Mouse (Mus musculus) midbrain, embryonic 12.5 days (tissue): ENCODE results near the gene Grwd1. TPM values are rescaled to one million over a fixed set of nuclear protein-coding genes. Genes with fewer than 3 reads are reported as not detected.
"Not testable (repeated sequence)": the region's sequence is repeated elsewhere in the genome, so short reads cannot be mapped to it uniquely, and the experiment has no call there.

Experiments
- ATAC-seq: fragments of 200-750 bp; cut with Nextera tagmentation; 2 replicates; pipeline ENCODE4 v1.8.0; 2017; ENCODE audit warnings: low read depth, moderate TSS enrichment, moderate library complexity; ENCODE audit not compliant: low FRiP score
- H3K27ac ChIP-seq: fragments of 300-500 bp; sonication (generic); replicated peaks from 2 replicates; pipeline ENCODE4 v1.5.1; 2016; ENCODE audit warnings: mild to moderate bottlenecking
- H3K27me3 ChIP-seq: fragments of 300-500 bp; sonication (generic); 2 replicates; pipeline ENCODE4 v1.6.1; 2016; ENCODE audit warnings: mild to moderate bottlenecking
- H3K36me3 ChIP-seq: fragments of 300-500 bp; sonication (generic); 2 replicates; pipeline ENCODE4 v1.6.1; 2016
- H3K4me1 ChIP-seq: fragments of 300-500 bp; sonication (generic); 2 replicates; pipeline ENCODE4 v1.6.1; 2016
- H3K4me2 ChIP-seq: fragments of 300-500 bp; sonication (generic); replicated peaks from 2 replicates; pipeline ENCODE4 v1.6.1; 2016; ENCODE audit warnings: mild to moderate bottlenecking, moderate library complexity
- H3K4me3 ChIP-seq: fragments of 300-500 bp; sonication (generic); 2 replicates; pipeline ENCODE4 v1.5.1; 2016; ENCODE audit warnings: mild to moderate bottlenecking
- H3K9ac ChIP-seq: fragments of 300-500 bp; sonication (generic); replicated peaks from 2 replicates; pipeline ENCODE4 v1.6.1; 2016; ENCODE audit warnings: mild to moderate bottlenecking, moderate library complexity
- H3K9me3 ChIP-seq: fragments of 300-500 bp; sonication (generic); 2 replicates; pipeline ENCODE4 v1.6.1; 2016; ENCODE audit warnings: mild to moderate bottlenecking
- WGBS: fragments of 180-500 bp; shearing (Covaris S2); methylation state at CpG from one replicate; pipeline ENCODE4 v1.1.7; 2016; 5-methylcytosine and 5-hydroxymethylcytosine counted together
- polyA plus RNA-seq: library from polyadenylated mRNA; unstranded; fragments of >200 nt; fragmentation: Nextera tagmentation; extraction: Ambion mirVana; gene quantifications from 2 replicates; pipeline ENCODE4 v1.2.1, GENCODE M21; 2016

Gene Grwd1
- polyA plus RNA-seq = 50.1 and 50.2 TPM in 2 replicates

- Histone ChIP-seq H3K27ac (peak within 1 kb of the TSS; percentile 71), H3K4me3 (peak within 1 kb of the TSS; percentile 79), H3K9ac (peak within 1 kb of the TSS; percentile 63), H3K4me1 (peaks cover 32% of the 10 kb centered on the region), H3K27me3 (peaks cover 45% of the 10 kb centered on the region), H3K4me2 (peak within 1 kb of the TSS; percentile 78), H3K9me3 (no peaks in the 10 kb centered on the region), H3K36me3 (peaks cover 32% of the 10 kb centered on the region)
- WGBS = under 1% methylated on average over 35 of the region's 35 CpGs
- ATAC-seq = peak; percentile 89
Measured at GRCm38 (mm10) chr7:45830427-45831127, at the start of gene Grwd1. Gene Grwd1, minus strand, starts transcription at chr7:45830944.

GRCm38 (mm10) chr7:45880531-45880930 is 49.8 kb upstream of the Grwd1 start:
- no peak overlapping the region for H3K9ac ChIP-seq
- H3K27me3 ChIP-seq = no peaks in the 10 kb centered on the region
- H3K4me2 ChIP-seq = no peak overlapping the region
- no peak overlapping the region for H3K4me3 ChIP-seq
- 95% methylated on average over 4 of the region's 4 CpGs for WGBS
- H3K9me3 ChIP-seq = no peaks in the 10 kb centered on the region
- no peak for ATAC-seq
- H3K4me1 ChIP-seq = no peaks in the 10 kb centered on the region
- H3K36me3 ChIP-seq = peaks cover 94% of the 10 kb centered on the region
- no peak overlapping the region for H3K27ac ChIP-seq

- not testable (repeated sequence) for ATAC-seq, H3K9me3 ChIP-seq, H3K4me3 ChIP-seq, H3K9ac ChIP-seq, H3K27me3 ChIP-seq, H3K4me2 ChIP-seq, H3K27ac ChIP-seq
- Histone ChIP-seq H3K36me3 (peaks cover 87% of the 10 kb centered on the region), H3K4me1 (peaks cover 14% of the 10 kb centered on the region)
- 95% methylated on average over 1 of the region's 1 CpGs for WGBS
Measured at GRCm38 (mm10) chr7:45878278-45878677, 47.5 kb upstream of the Grwd1 start, which contains the start of gene Grin2d. Gene Grin2d, minus strand, starts transcription at chr7:45878378.

GRCm38 (mm10) chr7:45876895-45877294 is 46.2 kb upstream of the Grwd1 start:
- H3K27ac ChIP-seq = no peak overlapping the region
- peaks cover 14% of the 10 kb centered on the region for H3K4me1 ChIP-seq
- no peaks in the 10 kb centered on the region for H3K9me3 ChIP-seq
- 95% methylated on average over 7 of the region's 7 CpGs for WGBS
- no peak overlapping the region for H3K4me2 ChIP-seq
- H3K9ac ChIP-seq = no peak overlapping the region
- peaks cover 73% of the 10 kb centered on the region for H3K36me3 ChIP-seq
- peaks cover 4% of the 10 kb centered on the region for H3K27me3 ChIP-seq
- ATAC-seq = no peak
- no peak overlapping the region for H3K4me3 ChIP-seq

GRCm38 (mm10) chr7:45873061-45873947 is 42.6 kb upstream of the Grwd1 start:
- 4% methylated on average over 28 of the region's 28 CpGs for WGBS
- Histone ChIP-seq H3K9me3 (no peaks in the 10 kb centered on the region), H3K36me3 (peaks cover 39% of the 10 kb centered on the region), H3K4me1 (peaks cover 39% of the 10 kb centered on the region), H3K4me2 (peak overlapping the region; percentile 82), H3K27me3 (peaks cover 40% of the 10 kb centered on the region), H3K4me3 (peak overlapping the region; percentile 70), H3K9ac (peak overlapping the region; percentile 97), H3K27ac (peak overlapping the region; percentile 84)
- peak; percentile 50; the same call in 1 of the 2 replicates for ATAC-seq

GRCm38 (mm10) chr7:45872624-45873023 is 41.9 kb upstream of the Grwd1 start, which contains the start of gene Kdelr1:
Gene Kdelr1, plus strand, starts transcription at chr7:45872772.
- Histone ChIP-seq H3K36me3 (peaks cover 34% of the 10 kb centered on the region), H3K27me3 (peaks cover 46% of the 10 kb centered on the region), H3K4me1 (peaks cover 46% of the 10 kb centered on the region), H3K9ac (peak within 1 kb of the TSS; percentile 97), H3K4me2 (peak within 1 kb of the TSS; percentile 82), H3K9me3 (no peaks in the 10 kb centered on the region), H3K4me3 (peak within 1 kb of the TSS; percentile 70), H3K27ac (peak within 1 kb of the TSS; percentile 84)
- ATAC-seq = peak; percentile 64
- WGBS = 1% methylated on average over 12 of the region's 18 CpGs

- Histone ChIP-seq H3K9ac (peak overlapping the region; percentile 58), H3K4me3 (peak overlapping the region; percentile 34), H3K27me3 (peaks cover 63% of the 10 kb centered on the region), H3K27ac (no peak overlapping the region), H3K4me1 (peaks cover 60% of the 10 kb centered on the region), H3K9me3 (no peaks in the 10 kb centered on the region), H3K4me2 (peak overlapping the region; percentile 53), H3K36me3 (peaks cover 14% of the 10 kb centered on the region)
- ATAC-seq = no peak
- 2% methylated on average over 30 of the region's 30 CpGs for WGBS
Measured at GRCm38 (mm10) chr7:45870282-45871058, 39.7 kb upstream of the Grwd1 start.

- Histone ChIP-seq H3K27me3 (peaks cover 63% of the 10 kb centered on the region), H3K4me3 (peak overlapping the region; percentile 34), H3K27ac (no peak overlapping the region)
Measured at GRCm38 (mm10) chr7:45869787-45870186, 39.0 kb upstream of the Grwd1 start.

GRCm38 (mm10) chr7:45869107-45869670 is 38.4 kb upstream of the Grwd1 start:
- no peak for ATAC-seq
- H3K9ac ChIP-seq = no peak overlapping the region
- 14% methylated on average over 8 of the region's 8 CpGs for WGBS
- peak overlapping the region; percentile 34 for H3K4me3 ChIP-seq
- peaks cover 3% of the 10 kb centered on the region; the same call in 1 of the 2 replicates for H3K36me3 ChIP-seq
- H3K4me2 ChIP-seq = peak overlapping the region; percentile 53
- peaks cover 54% of the 10 kb centered on the region for H3K4me1 ChIP-seq
- peaks cover 65% of the 10 kb centered on the region for H3K27me3 ChIP-seq
- H3K27ac ChIP-seq = no peak overlapping the region
- no peaks in the 10 kb centered on the region for H3K9me3 ChIP-seq

More at GRCm38 (mm10) chr7:45869787-45870186, 39.0 kb upstream of the Grwd1 start:
- Histone ChIP-seq H3K4me2 (peak overlapping the region; percentile 53), H3K36me3 (peaks cover 9% of the 10 kb centered on the region; the same call in 1 of the 2 replicates), H3K4me1 (peaks cover 58% of the 10 kb centered on the region), H3K9me3 (no peaks in the 10 kb centered on the region), H3K9ac (peak overlapping the region; percentile 58)
- no peak for ATAC-seq
- 3% methylated on average over 14 of the region's 14 CpGs for WGBS

GRCm38 (mm10) chr7:45867871-45868270 is 37.1 kb upstream of the Grwd1 start:
- H3K9me3 ChIP-seq = no peaks in the 10 kb centered on the region
- no peak for ATAC-seq
- 3% methylated on average over 2 of the region's 2 CpGs for WGBS
- H3K4me3 ChIP-seq = 0 out of 2 replicates have a peak overlapping the region, but pooled peaks have one; percentile 66
- no peak overlapping the region for H3K27ac ChIP-seq
- no peaks in the 10 kb centered on the region for H3K36me3 ChIP-seq
- peaks cover 68% of the 10 kb centered on the region for H3K27me3 ChIP-seq
- peak overlapping the region; percentile 77 for H3K4me2 ChIP-seq
- peak overlapping the region; percentile 79; the same call in 1 of the 2 replicates for H3K9ac ChIP-seq
- H3K4me1 ChIP-seq = peaks cover 46% of the 10 kb centered on the region
